11 mouse cellular contexts compared by ENCODE assay signal in genomic region chr11:17859364-17860131, GRCm38 (mm10).
DNase-seq lines count a peak whose midpoint lies in the region; ATAC-seq and TF ChIP-seq lines count a peak whose summit lies in the region.
"Had no signal": no experiment of that assay in that cellular context is flagged by ENCODE, and none has a peak within 500 bp of the region (broad histone marks: within the 10 kb centered on the region; RNA-seq: fewer than 3 reads in every experiment).

No protein-coding gene starts in this region.

- H3K4me1 ChIP-seq in midbrain, embryonic 16.5 days (ENCODE audit: control insufficient read depth, insufficient read depth, low read length) = no peaks in the 10 kb centered on the region
- H3K4me1 ChIP-seq in midbrain, embryonic 13.5 days (replicated peaks) = no peaks in the 10 kb centered on the region
- 0 out of 2 replicates have a peak, but pooled peaks cover 3% of the 10 kb centered on the region for H3K4me1 ChIP-seq in lung, embryonic 15.5 days
- no peaks in the 10 kb centered on the region for H3K4me1 ChIP-seq in stomach, postnatal 0 days (replicated peaks; ENCODE audit: control insufficient read depth, insufficient read depth)
- H3K4me1 ChIP-seq: limb, embryonic 15.5 days; midbrain, embryonic 12.5 days had no signal

- no peak overlapping the region for H3K4me2 ChIP-seq in midbrain, embryonic 16.5 days (ENCODE audit: low read length)
- no peak overlapping the region for H3K4me2 ChIP-seq in midbrain, embryonic 13.5 days (replicated peaks)
- H3K4me2 ChIP-seq in lung, embryonic 15.5 days = peak overlapping the region; percentile 3; the same call in 1 of the 2 replicates
- H3K4me2 ChIP-seq in stomach, postnatal 0 days (replicated peaks; ENCODE audit: low read depth) = no peak overlapping the region
- H3K4me2 ChIP-seq: limb, embryonic 15.5 days; midbrain, embryonic 12.5 days had no signal

- no peak for TF ChIP-seq CTCF in stomach, postnatal 0 days (IDR thresholded peaks at IDR 0.05; ENCODE audit: low read depth)

- WGBS in midbrain, embryonic 16.5 days = 68% methylated on average over 9 of the region's 9 CpGs
- WGBS in midbrain, embryonic 13.5 days = 69% methylated on average over 9 of the region's 9 CpGs
- 16% methylated on average over 9 of the region's 9 CpGs for whole genome bisulfite sequencing in lung, embryonic 15.5 days
- 29% methylated on average over 9 of the region's 9 CpGs for WGBS in stomach, postnatal 0 days

- 0 out of 2 replicates have a peak, but pooled peaks have one; percentile 32 for ATAC-seq in midbrain, embryonic 16.5 days
- no peak for ATAC-seq in midbrain, embryonic 13.5 days
- ATAC-seq in lung, embryonic 15.5 days (ENCODE audit: borderline replicate concordance, extremely low read depth, low FRiP score, low TSS enrichment) = peak; percentile 95
- ATAC-seq in stomach, postnatal 0 days (ENCODE audit: low FRiP score, low TSS enrichment) = no peak

- no peak overlapping the region for H3K9ac ChIP-seq in midbrain, embryonic 16.5 days (ENCODE audit: low read depth, low read length)
- H3K9ac ChIP-seq in midbrain, embryonic 13.5 days (replicated peaks) = no peak overlapping the region
- H3K9ac ChIP-seq in lung, embryonic 15.5 days = no peak overlapping the region
- no peak overlapping the region for H3K9ac ChIP-seq in stomach, postnatal 0 days (ENCODE audit: low read length)
- H3K9ac ChIP-seq: limb, embryonic 15.5 days; midbrain, embryonic 12.5 days had no signal

- no peak overlapping the region for H3K4me3 ChIP-seq in midbrain, embryonic 16.5 days (ENCODE audit: low read depth, low read length)
- H3K4me3 ChIP-seq in midbrain, embryonic 13.5 days (replicated peaks) = no peak overlapping the region
- H3K4me3 ChIP-seq in lung, embryonic 15.5 days = no peak overlapping the region
- no peak overlapping the region for H3K4me3 ChIP-seq in stomach, postnatal 0 days (ENCODE audit: low read depth, low read length)
- H3K4me3 ChIP-seq: limb, embryonic 15.5 days; midbrain, embryonic 12.5 days had no signal

- no peaks in the 10 kb centered on the region for H3K27me3 ChIP-seq in midbrain, embryonic 16.5 days (ENCODE audit: control insufficient read depth, insufficient read depth, low read depth, low read length)
- no peaks in the 10 kb centered on the region for H3K27me3 ChIP-seq in midbrain, embryonic 13.5 days
- H3K27me3 ChIP-seq in lung, embryonic 15.5 days = no peaks in the 10 kb centered on the region
- no peaks in the 10 kb centered on the region for H3K27me3 ChIP-seq in stomach, postnatal 0 days (ENCODE audit: control insufficient read depth, insufficient read depth, low read length)
- H3K27me3 ChIP-seq: limb, embryonic 15.5 days; midbrain, embryonic 12.5 days had no signal

- no peak overlapping the region for H3K27ac ChIP-seq in midbrain, embryonic 16.5 days (ENCODE audit: low read length)
- no peak overlapping the region for H3K27ac ChIP-seq in midbrain, embryonic 13.5 days
- peak overlapping the region; percentile 65 for H3K27ac ChIP-seq in lung, embryonic 15.5 days
- H3K27ac ChIP-seq in stomach, postnatal 0 days (replicated peaks) = 0 out of 2 replicates have a peak overlapping the region, but pooled peaks have one; percentile 14
- H3K27ac ChIP-seq: limb, embryonic 15.5 days; midbrain, embryonic 12.5 days had no signal

- no peak for TF ChIP-seq EP300 in stomach, postnatal 0 days (optimal IDR thresholded peaks at IDR 0.05)

- DNase-seq in embryo, embryonic 10 days (ENCODE audit: low spot score) = peak; percentile 22
- DNase-seq in embryo, embryonic 9.5 days (ENCODE audit: extremely low spot score) = no peak
- DNase-seq in stomach, postnatal 0 days (ENCODE audit: low spot score) = no peak
- DNase-seq in liver = no peak
- DNase-seq in thymus, postnatal 4 days = no peak
- DNase-seq: cerebellum, adult 11 months had no signal

- no peaks in the 10 kb centered on the region for H3K9me3 ChIP-seq in midbrain, embryonic 16.5 days (replicated peaks; ENCODE audit: control insufficient read depth, low read length, poor library complexity, severe bottlenecking)
- H3K9me3 ChIP-seq in midbrain, embryonic 13.5 days = no peaks in the 10 kb centered on the region
- no peaks in the 10 kb centered on the region for H3K9me3 ChIP-seq in lung, embryonic 15.5 days
- H3K9me3 ChIP-seq in stomach, postnatal 0 days (ENCODE audit: control insufficient read depth, low read length) = no peaks in the 10 kb centered on the region
- H3K9me3 ChIP-seq: limb, embryonic 15.5 days; midbrain, embryonic 12.5 days had no signal

- no peaks in the 10 kb centered on the region for H3K36me3 ChIP-seq in midbrain, embryonic 16.5 days (ENCODE audit: control insufficient read depth, insufficient read depth, low read length)
- no peaks in the 10 kb centered on the region for H3K36me3 ChIP-seq in midbrain, embryonic 13.5 days
- no peaks in the 10 kb centered on the region for H3K36me3 ChIP-seq in lung, embryonic 15.5 days
- H3K36me3 ChIP-seq in stomach, postnatal 0 days (ENCODE audit: control insufficient read depth, insufficient read depth, low read length) = no peaks in the 10 kb centered on the region
- H3K36me3 ChIP-seq: limb, embryonic 15.5 days; midbrain, embryonic 12.5 days had no signal

Comparison
In these comparisons a context has a peak if more than half of its experiments do, and no peak if none do; other contexts are left out.
1. ATAC-seq: peak in midbrain, embryonic 16.5 days (single experiment) and lung, embryonic 15.5 days (single experiment); none in midbrain, embryonic 13.5 days (single experiment) and stomach, postnatal 0 days (single experiment).
2. H3K27ac ChIP-seq: peak in lung, embryonic 15.5 days (single experiment) and stomach, postnatal 0 days (single experiment); none in midbrain, embryonic 16.5 days (single experiment) and midbrain, embryonic 13.5 days (single experiment).